Mouse (Mus musculus): ENCODE results near the gene Gpr176.

Gpr176 gene

DNA sequence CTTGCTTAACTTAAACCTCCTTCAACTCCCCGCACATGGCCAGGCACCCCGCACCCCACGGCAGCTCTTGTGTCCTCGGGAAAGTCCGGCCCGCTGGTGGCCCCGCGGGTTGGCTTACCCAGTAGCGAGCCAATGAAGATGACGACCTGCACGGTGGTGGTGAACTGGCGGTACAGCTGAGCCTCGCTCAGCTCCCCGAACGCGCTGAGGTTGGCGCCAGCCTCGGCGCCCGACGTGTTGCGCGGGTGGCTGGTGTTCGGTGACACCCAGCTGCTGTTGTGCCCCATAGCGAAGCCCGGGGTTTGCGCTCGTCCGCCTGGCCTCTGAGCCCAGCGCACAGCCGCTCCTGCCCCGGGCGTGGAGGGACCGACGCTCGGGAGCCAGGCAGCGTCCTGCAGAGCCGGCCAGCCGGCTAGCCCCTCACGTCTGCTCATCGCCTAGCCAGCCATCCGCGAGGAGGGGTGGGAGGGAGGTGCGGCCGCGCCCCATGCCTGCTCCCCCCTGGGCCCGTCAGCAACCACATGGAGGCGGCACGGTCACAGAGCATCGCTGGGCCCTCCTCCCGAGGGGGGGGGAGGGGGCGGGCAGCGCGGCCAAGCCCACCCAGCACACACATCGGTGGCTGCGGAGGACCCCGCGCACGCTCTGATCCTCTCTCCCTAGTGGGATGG, at the start of gene Gpr176:
Gpr176 (minus strand) TSS at position 519 of the 671 bp plus-strand sequence.
- peak; percentile 51 for DNase-seq (ENCODE audit: low spot score)

DNA sequence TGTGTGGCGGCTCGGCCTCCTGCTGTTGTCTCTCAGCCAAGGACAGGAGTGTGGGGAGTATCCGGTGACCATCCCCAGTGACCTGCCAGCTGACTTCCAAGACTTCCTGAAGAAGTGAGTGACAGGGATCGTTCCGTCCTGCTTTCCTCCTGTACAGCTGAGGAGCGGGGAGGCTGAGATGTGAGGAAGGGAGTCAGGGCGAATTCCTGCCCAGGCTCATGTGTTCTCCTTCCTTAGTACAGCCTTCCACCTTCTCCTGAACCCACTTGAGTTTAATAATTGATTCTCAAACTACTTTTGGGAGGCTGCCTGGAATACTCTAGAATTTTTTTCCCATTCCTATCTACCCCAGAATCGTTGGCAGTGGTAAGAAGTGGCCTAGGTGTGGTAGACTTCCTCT, 49.2 kb upstream of the Gpr176 start:
- no peak for DNase-seq (ENCODE audit: low spot score)

DNA sequence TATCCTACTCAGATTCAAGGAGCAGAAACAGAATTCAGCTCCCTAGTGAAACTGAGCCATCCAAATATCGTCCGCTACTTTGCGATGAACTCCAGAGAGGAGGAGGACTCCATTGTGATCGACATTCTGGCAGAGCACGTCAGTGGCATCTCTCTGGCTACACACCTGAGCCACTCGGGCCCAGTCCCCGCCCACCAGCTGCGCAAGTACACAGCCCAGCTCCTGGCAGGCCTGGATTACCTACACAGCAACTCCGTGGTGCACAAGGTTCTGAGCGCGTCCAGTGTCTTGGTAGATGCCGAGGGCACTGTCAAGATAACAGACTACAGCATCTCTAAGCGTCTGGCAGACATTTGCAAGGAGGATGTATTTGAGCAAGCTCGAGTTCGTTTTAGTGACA, 48.7 kb upstream of the Gpr176 start:
- DNase-seq (ENCODE audit: low spot score): no peak

- DNase-seq (ENCODE audit: low spot score): no peak
These were observed 44.9 kb upstream of the Gpr176 start for GRCm38 (mm10) chr2:118418076-118418475.

- DNase-seq (ENCODE audit: low spot score): no peak
These were observed 42.6 kb upstream of the Gpr176 start for GRCm38 (mm10) chr2:118415601-118416355.

DNA sequence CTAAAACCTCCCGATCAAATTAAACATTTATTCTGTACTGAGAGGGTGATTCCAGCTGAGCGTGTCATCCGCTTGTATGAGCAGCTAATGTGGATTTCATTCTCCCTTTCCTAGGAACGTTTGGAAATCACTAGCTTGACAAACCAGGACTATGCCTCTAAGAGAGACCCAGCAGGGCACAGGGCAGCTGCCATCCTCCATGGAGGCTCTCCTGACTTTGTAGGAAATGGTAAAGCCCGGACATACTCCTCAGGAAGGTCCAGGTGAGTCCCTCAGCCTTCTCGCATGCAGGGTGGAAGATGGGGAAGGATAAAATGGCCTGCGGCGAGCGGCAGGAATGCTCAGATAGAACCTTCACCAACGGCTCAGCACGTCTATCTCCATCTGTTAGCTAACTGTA, 39.6 kb upstream of the Gpr176 start:
- no peak for DNase-seq (ENCODE audit: low spot score)

GRCm38 (mm10) chr2:118408336-118408895, 35.2 kb upstream of the Gpr176 start:
- DNase-seq (ENCODE audit: low spot score): no peak

GRCm38 (mm10) chr2:118406811-118407210, 33.6 kb upstream of the Gpr176 start:
- no peak for DNase-seq (ENCODE audit: low spot score)

DNA sequence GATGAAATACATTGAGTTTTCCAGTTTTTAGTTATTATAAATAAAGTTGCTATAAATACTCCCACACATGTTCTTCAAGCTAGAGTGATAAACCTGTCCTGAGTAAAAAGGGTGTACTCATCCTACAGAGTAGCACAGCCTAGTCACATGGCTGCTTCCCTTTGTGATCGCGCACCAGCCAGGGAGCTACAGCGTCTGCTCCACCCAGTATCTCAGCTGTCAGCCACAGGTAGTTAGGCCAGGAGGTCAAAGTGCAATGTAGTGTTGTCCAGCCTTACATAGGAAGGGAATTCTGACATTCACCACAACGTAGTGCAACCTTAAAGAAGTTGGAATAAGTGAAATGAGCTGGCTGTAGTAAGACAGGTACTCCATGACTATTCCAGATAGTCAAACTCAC, 32.3 kb upstream of the Gpr176 start:
- DNase-seq (ENCODE audit: low spot score): no peak

- DNase-seq (ENCODE audit: low spot score): no peak
These were observed 31.1 kb upstream of the Gpr176 start for GRCm38 (mm10) chr2:118404336-118404735.

DNA sequence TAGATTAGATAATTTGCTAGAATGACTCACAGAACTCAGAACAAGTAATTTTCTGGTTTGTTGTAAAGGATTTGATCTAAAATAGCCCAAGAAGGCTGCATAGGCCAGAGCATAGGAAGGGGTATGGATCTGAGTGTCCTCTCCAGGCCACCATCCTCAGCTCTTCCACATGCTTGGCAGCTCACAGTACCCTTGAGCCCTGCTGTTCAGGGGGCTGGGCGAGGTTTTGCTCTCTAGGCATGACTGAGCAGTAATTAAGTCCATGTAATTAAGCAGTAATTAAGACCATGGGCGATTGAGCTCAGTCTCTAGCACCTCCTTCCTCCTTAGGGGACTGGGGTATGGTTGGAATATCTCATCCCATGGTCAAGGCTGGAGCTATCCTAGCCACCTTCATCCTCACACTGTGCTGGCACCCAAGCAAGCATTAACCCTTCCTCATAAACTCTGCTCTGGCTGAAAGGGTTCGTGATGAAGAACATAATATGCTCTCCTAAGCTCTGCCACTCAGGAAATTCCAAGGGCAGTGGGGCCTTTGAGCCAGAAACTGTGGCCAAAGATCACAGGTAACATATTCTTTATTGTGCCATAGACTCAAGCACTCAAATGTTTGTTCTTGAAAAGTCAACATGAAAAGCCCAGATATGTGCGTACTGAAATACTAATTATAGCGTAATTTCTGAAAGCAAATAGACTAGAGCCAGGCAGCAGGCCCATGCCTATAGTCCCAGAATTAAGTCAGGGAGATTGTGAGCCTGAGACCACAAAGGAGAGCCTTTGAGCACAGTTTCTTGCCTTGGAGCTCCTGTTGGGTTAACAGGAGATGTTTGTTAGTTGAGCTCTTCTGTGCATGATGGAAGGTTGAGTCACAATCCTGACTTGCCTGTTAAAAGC, 28.9 kb upstream of the Gpr176 start:
- DNase-seq (ENCODE audit: low spot score): no peak

- no peak for DNase-seq (ENCODE audit: low spot score)
These were observed 26.5 kb upstream of the Gpr176 start for GRCm38 (mm10) chr2:118399751-118400150.

DNA sequence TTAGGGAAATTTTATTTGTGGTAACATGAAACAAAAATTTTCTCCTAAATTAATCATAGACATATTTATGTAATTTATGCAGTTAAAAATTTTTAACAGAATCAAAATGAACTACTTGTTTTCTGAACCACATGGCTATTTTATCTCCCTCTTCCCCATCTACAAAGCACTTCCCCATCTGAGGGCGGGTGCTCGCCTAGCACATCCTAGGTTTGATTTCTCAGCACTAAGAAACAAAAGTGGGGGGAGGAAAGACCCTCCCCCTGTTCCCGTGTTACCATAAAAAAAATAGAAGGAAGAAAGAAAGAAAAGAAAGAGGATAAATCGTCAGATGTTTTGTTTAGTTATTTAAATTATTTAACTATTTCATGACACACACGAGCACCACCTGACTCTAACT, 18.0 kb upstream of the Gpr176 start:
- no peak for DNase-seq (ENCODE audit: low spot score)

DNA sequence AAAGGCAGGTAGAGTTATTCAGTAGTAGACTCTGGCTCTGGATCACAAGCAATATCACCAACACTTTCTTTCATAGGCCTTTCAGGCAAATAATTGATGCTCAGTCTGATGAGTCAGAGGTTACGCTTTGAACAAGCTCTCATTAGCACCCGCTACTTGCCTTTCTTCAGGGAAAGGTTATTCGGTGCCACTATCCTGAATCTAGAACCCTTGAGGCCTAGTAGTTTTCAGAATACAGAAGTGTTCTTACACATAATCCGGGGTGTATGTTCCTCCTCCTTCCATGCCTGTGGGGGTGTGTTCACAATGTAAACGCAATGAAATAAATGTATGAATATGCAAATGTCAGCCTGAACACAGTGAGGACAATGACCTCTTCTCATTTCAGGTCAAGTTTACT, 16.9 kb upstream of the Gpr176 start:
- no peak for DNase-seq (ENCODE audit: low spot score)

DNA sequence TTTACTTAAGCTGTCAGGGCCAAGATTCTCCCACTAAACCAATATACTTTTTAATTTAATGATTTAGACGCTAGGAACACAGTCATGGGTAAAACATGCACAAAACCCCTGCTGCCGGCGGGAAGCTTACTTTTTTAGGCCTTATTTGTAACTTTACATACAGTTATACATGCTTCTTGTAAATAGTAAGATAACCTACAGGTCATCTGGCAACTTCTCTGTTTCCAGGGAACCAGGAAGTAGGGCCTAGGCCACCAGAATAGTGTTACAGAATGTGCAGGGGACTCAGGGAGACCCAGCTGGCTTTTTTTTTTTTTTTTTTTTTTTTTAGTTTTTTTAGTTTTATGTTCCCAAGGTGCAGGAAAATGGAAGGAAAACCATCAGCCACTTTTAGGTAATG, 16.4 kb upstream of the Gpr176 start:
- no peak for DNase-seq (ENCODE audit: low spot score)

- DNase-seq (ENCODE audit: low spot score): peak; percentile 100
These were observed 15.4 kb upstream of the Gpr176 start, which contains the start of gene Eif2ak4 for GRCm38 (mm10) chr2:118388341-118389335. TSS of gene Eif2ak4 (plus strand) at chr2:118388618.

- DNase-seq (ENCODE audit: low spot score): peak; percentile 47
These were observed 10.2 kb upstream of the Gpr176 start for GRCm38 (mm10) chr2:118383387-118383786.

GRCm38 (mm10) chr2:118379756-118380155, 6.5 kb upstream of the Gpr176 start:
- DNase-seq (ENCODE audit: low spot score): no peak

- DNase-seq (ENCODE audit: low spot score): no peak
These were observed 2.7 kb upstream of the Gpr176 start for GRCm38 (mm10) chr2:118375931-118376330.

DNA sequence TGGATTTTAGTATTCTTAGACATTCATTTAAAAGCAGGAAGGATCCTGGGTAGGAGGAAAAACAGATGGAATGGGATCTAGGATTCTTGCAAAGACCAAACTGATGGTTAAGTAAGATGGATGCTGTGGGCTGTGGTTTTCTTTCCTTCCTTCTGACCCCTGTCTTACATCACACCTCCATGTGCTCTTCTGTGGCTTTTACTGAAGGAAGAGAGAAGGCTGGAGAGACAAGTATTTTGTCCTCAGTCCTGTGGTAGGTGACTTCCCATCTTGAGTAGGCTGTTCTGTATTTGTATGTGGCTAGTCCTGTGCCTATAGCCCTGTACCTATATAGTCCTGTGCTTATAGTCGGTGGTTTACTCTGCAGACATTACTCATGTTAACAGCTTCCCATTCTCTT, 2.3 kb upstream of the Gpr176 start:
- no peak for DNase-seq (ENCODE audit: low spot score)
